Mouse (Mus musculus) splenic B cell, adult 2 months (primary cell): ENCODE results near the gene Fam229b.

Source experiments
- DNase-seq: peaks from one replicate; pipeline ENCODE4 v3.0.0-alpha.2; 2011; ENCODE audit warnings: low read depth, low spot score
- H3K27me3 ChIP-seq: 2 replicates; pipeline ENCODE4 v1.6.1; 2012; ENCODE audit warnings: mild to moderate bottlenecking, low read length, moderate library complexity, mixed read lengths; ENCODE audit not compliant: control insufficient read depth, poor library complexity, insufficient read depth, severe bottlenecking
- H3K36me3 ChIP-seq: 2 replicates; pipeline ENCODE4 v1.6.1; 2012; ENCODE audit warnings: mild to moderate bottlenecking, low read length, moderate library complexity, mixed read lengths; ENCODE audit not compliant: control insufficient read depth, poor library complexity, insufficient read depth, severe bottlenecking

Fam229b gene

DNA sequence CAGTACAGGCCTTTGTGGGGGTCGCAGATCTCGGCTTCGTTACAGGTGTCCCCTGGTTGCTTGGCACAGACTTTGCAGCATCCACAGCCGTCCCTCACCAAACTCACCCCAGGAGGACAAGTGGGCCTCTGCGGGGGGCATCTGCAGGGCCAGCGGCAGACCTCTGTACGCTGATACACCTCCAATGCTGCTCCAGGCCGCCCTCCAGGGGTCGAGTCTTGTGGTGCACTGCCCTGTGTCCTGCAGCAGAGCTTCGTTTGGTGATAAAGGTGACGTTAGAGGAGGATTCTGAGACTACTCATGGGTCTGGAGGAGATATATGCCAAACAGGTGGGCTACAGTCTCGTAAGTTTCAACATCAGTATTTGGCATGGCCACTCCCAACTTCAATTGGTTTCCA, 24.6 kb upstream of the Fam229b start:
- H3K36me3 ChIP-seq = no peaks in the 10 kb centered on the region
- no peaks in the 10 kb centered on the region for H3K27me3 ChIP-seq
- no peak for DNase-seq

DNA sequence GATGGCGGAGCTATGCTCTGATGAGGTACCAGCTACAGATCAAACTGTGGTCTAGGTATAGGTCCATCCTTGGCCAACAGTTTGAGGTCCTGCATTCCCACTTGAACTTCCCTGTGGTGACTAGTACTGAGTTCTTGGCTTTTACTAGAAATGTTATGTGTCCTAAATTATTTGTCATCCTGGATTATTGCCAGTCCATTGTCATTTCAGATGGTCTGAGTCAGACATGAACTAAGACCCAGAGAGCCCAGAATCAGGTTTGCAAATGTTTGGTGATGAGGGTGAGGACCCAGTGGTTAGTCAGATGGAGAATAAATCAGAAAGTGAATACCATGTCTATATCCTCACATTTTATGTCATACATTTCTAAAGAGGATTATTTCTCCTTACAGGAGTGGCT, 23.6 kb upstream of the Fam229b start:
- DNase-seq = no peak
- H3K27me3 ChIP-seq = no peaks in the 10 kb centered on the region
- H3K36me3 ChIP-seq = no peaks in the 10 kb centered on the region

DNA sequence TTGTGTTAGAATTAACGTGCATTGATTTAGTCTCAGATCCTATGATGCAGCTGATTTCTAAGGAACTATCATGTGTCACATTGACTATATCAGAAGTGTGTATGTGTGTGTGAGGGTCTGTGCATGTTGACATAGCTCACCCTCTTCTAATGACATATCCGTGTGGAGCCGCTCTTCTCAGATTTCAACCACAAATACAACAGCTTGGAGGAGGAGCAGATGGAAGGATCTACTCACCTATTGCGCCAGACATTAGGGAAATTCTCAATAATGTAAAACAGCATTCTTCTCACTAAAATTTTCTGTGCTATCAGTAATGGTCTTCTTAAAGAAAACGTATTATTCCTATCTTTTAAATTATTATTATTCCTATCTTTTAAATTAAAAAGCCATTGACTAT, 23.0 kb upstream of the Fam229b start:
- DNase-seq = no peak
- Histone ChIP-seq H3K36me3 (no peaks in the 10 kb centered on the region), H3K27me3 (no peaks in the 10 kb centered on the region)

DNA sequence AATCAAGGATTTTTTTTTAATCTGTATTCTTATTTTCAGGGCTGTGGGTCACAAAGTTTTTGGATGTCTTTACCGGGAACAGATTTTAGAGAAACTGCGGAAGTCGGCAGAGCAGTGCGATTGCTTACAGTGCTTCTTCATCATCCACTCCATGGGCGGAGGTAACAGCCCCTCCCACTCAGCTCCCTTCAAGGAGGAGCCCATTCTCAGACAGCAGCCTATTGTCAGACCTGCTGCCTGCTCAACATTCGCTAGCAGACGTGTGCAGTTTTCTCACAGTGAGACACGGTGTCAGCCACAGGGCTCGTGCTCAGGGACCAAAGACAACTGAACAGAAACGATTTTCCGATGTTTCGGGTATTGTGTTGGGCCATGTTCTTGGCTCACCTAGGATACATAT, 8.5 kb upstream of the Fam229b start:
- Histone ChIP-seq H3K36me3 (peaks cover 9% of the 10 kb centered on the region; the same call in 1 of the 2 replicates), H3K27me3 (no peaks in the 10 kb centered on the region)
- no peak for DNase-seq

DNA sequence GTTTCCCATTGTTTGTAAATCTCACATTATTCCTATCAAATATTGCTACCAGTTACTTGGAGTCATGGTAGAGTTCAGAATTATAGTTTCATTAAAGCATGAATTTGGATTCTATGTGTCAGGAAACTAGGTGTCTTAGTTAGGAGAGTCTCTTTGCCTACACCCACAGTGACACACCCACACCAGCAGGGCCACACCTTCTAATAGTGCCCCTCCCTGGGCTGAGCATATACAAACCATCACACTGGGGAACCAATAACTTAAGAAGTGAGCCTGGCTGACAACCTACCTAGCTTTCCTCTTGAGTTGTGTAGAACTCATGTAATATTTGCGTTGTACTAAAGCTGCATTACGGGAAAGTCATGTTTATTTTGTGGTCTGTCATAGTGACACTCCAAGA, 7.7 kb upstream of the Fam229b start:
- DNase-seq = no peak
- H3K36me3 ChIP-seq = peaks cover 9% of the 10 kb centered on the region; the same call in 1 of the 2 replicates
- no peaks in the 10 kb centered on the region for H3K27me3 ChIP-seq

DNA sequence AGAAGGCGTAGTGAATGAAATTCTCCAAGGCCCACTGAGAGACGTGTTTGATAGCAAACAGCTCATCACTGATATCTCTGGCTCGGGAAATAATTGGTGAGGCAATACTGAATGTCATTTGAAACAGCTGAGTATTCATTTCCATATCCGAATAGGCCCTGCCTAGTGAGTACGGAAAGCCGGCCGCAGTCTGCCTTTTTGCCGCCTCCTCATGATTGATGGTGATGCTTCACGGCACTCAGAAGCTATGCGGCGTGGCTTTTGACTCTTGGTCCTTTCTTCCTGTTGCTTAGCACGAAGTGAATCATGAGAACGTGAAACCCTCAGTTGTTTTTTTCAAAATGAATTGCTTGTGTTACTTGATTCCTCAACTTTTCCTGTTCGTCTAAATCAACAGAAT, 7.1 kb upstream of the Fam229b start:
- peaks cover 7% of the 10 kb centered on the region; the same call in 1 of the 2 replicates for H3K36me3 ChIP-seq
- no peak for DNase-seq
- H3K27me3 ChIP-seq = no peaks in the 10 kb centered on the region

DNA sequence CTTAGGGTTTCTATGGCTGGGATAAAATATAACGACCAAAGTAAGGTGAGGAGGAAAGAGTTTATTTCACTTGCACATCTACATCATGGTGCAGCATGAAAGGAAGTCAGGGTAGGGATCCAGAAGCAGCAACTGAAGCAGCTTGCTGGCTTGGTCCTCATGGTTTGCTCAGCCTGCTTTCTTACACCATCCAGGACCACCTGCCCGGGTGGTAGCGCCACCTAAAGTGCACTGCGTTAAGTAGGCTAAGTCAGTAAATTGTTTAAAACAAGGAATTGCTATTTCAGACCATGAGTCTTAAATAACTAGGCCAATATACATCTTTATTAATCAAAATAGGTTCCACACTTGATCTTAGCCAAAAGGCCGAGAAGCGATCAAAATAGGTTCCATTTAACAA, 5.0 kb upstream of the Fam229b start:
- Histone ChIP-seq H3K36me3 (0 out of 2 replicates have a peak, but pooled peaks cover 3% of the 10 kb centered on the region), H3K27me3 (no peaks in the 10 kb centered on the region)
- DNase-seq = no peak

DNA sequence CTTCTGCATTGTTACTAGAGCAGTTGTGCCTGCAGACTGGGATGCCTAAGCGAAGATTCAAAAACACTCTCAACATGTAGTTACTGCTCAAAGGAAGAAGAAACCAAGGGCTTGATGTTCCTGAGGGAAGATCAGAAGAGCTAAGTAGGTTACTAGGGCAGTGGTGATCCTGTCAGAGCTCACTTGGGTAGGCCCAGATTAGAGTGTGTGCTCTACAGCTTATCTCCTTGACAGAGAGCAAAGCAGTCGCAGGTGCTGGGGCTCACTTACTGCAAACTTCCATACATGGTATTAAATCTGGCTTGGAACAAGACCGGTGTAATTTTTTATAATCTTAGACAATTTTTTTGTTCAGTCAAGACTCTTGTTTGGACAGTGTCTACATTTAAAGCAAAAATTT, 4.1 kb upstream of the Fam229b start:
- no peak for DNase-seq
- Histone ChIP-seq H3K36me3 (0 out of 2 replicates have a peak, but pooled peaks cover 3% of the 10 kb centered on the region), H3K27me3 (no peaks in the 10 kb centered on the region)

DNA sequence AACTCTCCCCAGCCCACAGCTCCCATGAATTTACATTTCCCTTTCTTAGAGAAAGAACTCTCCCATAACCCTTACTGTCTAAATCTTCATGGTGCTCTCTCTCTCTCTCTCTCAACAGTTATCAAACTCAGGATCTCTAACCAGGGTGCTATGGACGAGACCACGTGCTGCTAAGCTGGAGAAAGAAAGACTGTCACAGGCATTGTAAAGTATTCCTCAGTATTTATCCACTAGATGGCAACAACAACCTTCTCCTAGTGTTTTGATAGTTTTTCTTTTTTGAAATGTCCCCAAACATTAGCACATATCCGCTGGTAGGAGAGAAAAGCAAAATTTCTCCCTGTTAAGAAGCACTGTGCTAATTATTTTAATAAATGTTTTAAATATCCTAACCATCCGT, 12.3 kb downstream of the Fam229b start:
- Histone ChIP-seq H3K36me3 (no peaks in the 10 kb centered on the region), H3K27me3 (no peaks in the 10 kb centered on the region)
- no peak for DNase-seq

DNA sequence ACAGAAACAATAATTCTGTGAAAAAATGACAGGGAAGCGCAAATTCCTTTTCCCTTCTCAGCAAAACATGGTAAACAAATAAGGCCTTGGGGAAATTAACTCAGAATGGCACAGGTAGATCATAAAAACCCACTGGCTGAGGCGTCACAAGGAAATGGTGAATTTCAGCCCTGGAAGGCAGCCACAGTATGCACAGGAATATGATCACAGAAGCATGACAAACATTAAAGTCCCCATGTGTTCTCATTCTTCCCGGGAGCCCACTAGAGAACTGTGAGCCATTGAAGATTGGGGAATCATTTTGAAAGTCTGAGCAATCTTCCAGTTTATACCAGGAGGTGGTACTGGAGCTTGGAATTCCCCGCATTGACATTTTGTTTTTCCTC, 24.2 kb downstream of the Fam229b start:
- no peak for DNase-seq
- Histone ChIP-seq H3K36me3 (no peaks in the 10 kb centered on the region), H3K27me3 (no peaks in the 10 kb centered on the region)

DNA sequence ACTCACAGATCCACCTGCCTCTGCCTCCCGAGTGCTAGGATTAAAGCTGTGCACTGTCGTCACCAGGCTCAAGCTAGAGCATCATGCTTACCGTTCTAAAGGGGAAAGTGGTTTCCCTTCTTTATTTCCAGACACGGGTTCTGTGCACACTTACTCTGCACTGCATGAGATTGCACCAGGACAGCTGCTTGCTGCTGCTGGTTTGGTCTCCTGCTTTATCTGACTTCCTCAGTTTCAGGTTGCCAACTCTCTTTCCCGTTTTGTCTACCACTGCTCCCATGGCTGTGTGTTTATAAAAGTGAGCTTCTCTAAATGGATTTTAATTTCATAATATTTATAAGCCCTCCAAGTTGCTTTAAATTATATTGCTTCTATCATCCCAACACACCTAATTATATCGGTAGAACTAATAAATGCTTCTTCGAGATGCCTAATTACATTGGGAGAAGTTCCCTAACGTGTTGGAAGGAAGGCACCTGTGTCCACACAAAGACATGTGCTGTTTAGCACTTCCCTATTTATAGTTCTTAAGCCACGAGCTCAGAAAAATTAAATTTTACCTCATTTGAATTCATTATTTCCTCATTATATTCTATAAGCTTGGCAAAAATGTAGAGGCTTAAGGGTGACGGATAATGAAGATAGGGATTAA, 24.8 kb downstream of the Fam229b start:
- H3K27me3 ChIP-seq = no peaks in the 10 kb centered on the region
- DNase-seq = no peak
- H3K36me3 ChIP-seq = no peaks in the 10 kb centered on the region

DNA sequence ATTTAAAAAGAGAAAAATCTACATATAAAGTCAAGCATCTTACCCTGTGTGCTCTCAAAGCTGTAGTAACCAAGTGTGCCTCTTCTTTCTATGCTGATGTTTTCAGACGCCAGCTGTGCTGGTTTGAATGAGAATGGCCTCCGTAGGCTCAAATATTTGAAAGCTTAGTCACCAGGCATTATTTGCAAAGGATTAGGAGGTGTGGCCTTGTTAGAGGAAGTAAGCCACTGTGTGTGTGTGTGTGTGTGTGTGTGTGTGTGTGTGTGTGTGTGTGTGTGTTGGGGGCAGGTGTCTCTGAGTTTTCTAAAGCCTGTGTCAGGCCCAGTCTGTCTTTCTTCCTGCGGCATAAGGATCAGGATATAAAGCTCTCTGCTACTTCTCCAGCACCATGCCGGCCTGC, 26.8 kb downstream of the Fam229b start:
- Histone ChIP-seq H3K27me3 (no peaks in the 10 kb centered on the region), H3K36me3 (no peaks in the 10 kb centered on the region)
- DNase-seq = no peak

DNA sequence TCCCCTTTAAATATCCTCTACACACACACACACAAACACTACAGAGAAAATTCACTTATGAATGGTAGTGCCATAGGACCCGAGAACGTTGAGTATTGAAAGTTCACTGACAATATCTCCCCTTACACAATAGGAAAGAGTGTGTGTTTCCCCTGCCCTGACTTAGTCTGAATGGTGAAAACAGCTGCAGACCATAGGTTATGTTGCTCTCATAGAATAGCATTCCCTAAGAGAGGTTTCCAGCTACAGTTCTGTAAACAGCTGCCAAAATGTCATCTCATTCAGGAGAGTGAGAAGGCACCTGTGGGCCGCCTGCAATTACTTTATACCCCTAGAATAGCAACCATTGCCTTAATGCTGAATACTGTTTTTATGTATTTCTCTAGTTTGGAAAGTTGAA, 27.3 kb downstream of the Fam229b start:
- Histone ChIP-seq H3K36me3 (no peaks in the 10 kb centered on the region), H3K27me3 (no peaks in the 10 kb centered on the region)
- DNase-seq = no peak

DNA sequence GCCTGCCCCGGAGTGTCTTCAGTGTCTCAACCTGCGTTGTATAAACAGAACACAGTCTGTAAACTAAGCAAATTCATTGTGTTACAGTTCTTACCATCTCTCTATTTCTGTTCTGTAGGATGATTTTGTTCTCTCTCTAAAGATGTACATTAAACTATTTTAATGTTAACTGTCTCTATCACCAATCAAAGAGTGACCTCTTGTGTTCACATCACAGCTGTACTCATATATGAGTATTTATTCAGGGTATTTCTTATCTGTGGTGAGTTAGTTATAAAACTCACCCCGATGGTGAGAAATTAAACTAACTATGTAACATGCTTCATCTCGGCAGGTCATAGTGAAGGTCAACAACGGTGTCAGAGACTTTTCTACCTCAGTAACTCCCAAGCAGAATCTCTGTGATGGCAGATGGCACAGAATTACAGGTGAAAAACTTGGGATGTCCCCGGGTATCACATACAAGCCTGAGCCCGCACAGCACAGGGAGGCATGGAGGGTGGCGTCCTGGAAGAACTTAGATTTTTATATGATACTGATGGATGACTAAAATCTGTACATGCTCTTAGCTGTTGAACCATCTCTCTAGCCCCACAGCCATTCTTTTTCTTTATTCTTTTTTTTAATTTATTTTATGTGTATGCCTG, 28.8 kb downstream of the Fam229b start:
- no peak for DNase-seq
- Histone ChIP-seq H3K27me3 (no peaks in the 10 kb centered on the region), H3K36me3 (no peaks in the 10 kb centered on the region)

DNA sequence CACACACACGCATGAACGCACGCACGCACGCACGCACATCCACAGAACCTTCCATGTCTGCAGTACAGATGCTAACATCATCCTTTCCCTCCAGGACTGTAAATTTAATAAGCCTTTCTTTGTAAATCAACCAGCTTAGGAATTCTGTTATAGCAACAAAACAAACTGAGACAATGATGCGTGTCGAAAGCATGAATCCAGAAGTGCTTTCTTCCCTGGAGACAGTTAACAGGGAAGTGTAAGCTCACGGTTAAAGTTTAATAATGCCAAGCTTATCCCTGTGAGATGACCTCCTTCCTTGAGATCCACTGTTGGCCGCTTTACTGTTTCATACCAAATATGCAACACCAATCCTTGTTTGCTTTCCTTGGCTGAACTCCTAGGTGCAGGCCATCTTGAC, 35.0 kb downstream of the Fam229b start:
- Histone ChIP-seq H3K36me3 (no peaks in the 10 kb centered on the region; the same call in 1 of the 2 replicates), H3K27me3 (no peaks in the 10 kb centered on the region)
- DNase-seq = no peak

DNA sequence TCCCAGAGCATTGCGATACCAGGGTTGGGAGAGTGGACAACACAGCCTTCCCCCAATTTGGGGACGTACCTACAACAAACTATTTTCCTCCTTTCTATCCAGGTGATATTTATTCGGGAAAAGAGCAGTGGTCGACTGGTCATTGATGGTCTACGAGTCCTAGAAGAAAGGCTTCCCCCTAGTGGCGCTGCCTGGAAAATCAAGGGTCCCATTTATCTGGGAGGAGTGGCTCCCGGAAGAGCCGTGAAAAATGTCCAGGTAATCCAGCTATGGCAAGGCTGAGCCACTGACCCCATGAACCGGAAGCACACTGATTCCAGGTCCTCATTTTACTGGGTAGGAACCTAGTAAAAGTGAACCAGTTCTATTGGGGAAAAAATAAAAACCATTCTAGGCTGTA, 36.7 kb downstream of the Fam229b start:
- DNase-seq = peak; percentile 3
- Histone ChIP-seq H3K36me3 (no peaks in the 10 kb centered on the region; the same call in 1 of the 2 replicates), H3K27me3 (no peaks in the 10 kb centered on the region)
